In genomic region chr2:142803760-142804448, GRCm38 (mm10) we compare ENCODE assay signal across 20 mouse cellular contexts.
A peak's percentile ranks its signal among the peaks of the same experiment; 100 is the strongest.
DNase-seq lines count a peak whose midpoint lies in the region; ATAC-seq and TF ChIP-seq lines count a peak whose summit lies in the region.
"Had no signal": no experiment of that assay in that cellular context is flagged by ENCODE, and none has a peak within 500 bp of the region (broad histone marks: within the 10 kb centered on the region; RNA-seq: fewer than 3 reads in every experiment).

No protein-coding gene starts in this region.

- TF ChIP-seq CTCF in liver, adult 2 months (IDR thresholded peaks at IDR 0.05; ENCODE audit: low read depth, low read length): no peak

- H3K4me2 ChIP-seq in kidney, embryonic 15.5 days: no peak overlapping the region
- H3K4me2 ChIP-seq in intestine, embryonic 16.5 days (ENCODE audit: low read depth, low read length): no peak overlapping the region
- H3K4me2 ChIP-seq: forebrain, embryonic 13.5 days; heart, embryonic 12.5 days had no signal

- 91% methylated on average over 1 of the region's 1 CpGs for WGBS in kidney, embryonic 15.5 days
- WGBS in liver, adult 2 months: 41% methylated on average over 1 of the region's 1 CpGs
- whole genome bisulfite sequencing in intestine, embryonic 16.5 days: 83% methylated on average over 1 of the region's 1 CpGs

- H3K9ac ChIP-seq in kidney, embryonic 15.5 days: no peak overlapping the region
- no peak overlapping the region for H3K9ac ChIP-seq in liver, adult 2 months (ENCODE audit: low read depth, low read length)
- no peak overlapping the region for H3K9ac ChIP-seq in intestine, embryonic 16.5 days (ENCODE audit: low read depth, low read length)
- H3K9ac ChIP-seq: forebrain, embryonic 13.5 days; forebrain, postnatal 0 days; heart, embryonic 12.5 days had no signal

- TF ChIP-seq POLR2A in liver, adult 2 months (IDR thresholded peaks at IDR 0.05; ENCODE audit: extremely low read depth, insufficient read depth, low read length): no peak

- no peaks in the 10 kb centered on the region for H3K79me2 ChIP-seq in liver, adult 2 months (ENCODE audit: control insufficient read depth, insufficient read depth, low read length)

- H3K36me3 ChIP-seq in kidney, embryonic 15.5 days: no peaks in the 10 kb centered on the region
- H3K36me3 ChIP-seq in liver, adult 2 months (ENCODE audit: control insufficient read depth, insufficient read depth, low read length): no peaks in the 10 kb centered on the region
- H3K36me3 ChIP-seq in intestine, embryonic 16.5 days (ENCODE audit: control insufficient read depth, insufficient read depth, low read length): no peaks in the 10 kb centered on the region
- H3K36me3 ChIP-seq: embryonic facial prominence, embryonic 10.5 days; heart, embryonic 12.5 days; hindbrain, embryonic 10.5 days had no signal

- no peaks in the 10 kb centered on the region for H3K4me1 ChIP-seq in kidney, embryonic 15.5 days
- H3K4me1 ChIP-seq in liver, adult 2 months (ENCODE audit: control insufficient read depth, insufficient read depth, low read length): peaks cover 7% of the 10 kb centered on the region
- H3K4me1 ChIP-seq in intestine, embryonic 16.5 days (ENCODE audit: control insufficient read depth, insufficient read depth, low read length): no peaks in the 10 kb centered on the region
- H3K4me1 ChIP-seq: embryonic facial prominence, embryonic 10.5 days; forebrain, embryonic 13.5 days; hindbrain, embryonic 10.5 days had no signal

- H3K27ac ChIP-seq in kidney, embryonic 15.5 days: no peak overlapping the region
- H3K27ac ChIP-seq in liver, adult 2 months (replicated peaks; ENCODE audit: insufficient read depth, low read depth, low read length): peak overlapping the region; percentile 46; the same call in 1 of the 2 replicates
- peak overlapping the region; percentile 57; the same call in 1 of the 2 replicates for H3K27ac ChIP-seq in intestine, embryonic 16.5 days (ENCODE audit: low read length)
- H3K27ac ChIP-seq: embryonic facial prominence, embryonic 10.5 days; forebrain, embryonic 13.5 days; gastrocnemius, adult 2 months; hindbrain, embryonic 10.5 days had no signal

- peak; percentile 20 to 68 for DNase-seq in kidney, adult 8-10 months
- DNase-seq in liver, adult 2 months (ENCODE audit: extremely low read depth, low read depth, low spot score): peak; percentile 96
- no peak for DNase-seq in liver
- peak; percentile 42 for DNase-seq in yolk sac, embryonic 10.5 days (ENCODE audit: low spot score)
- DNase-seq in frontal cortex, adult 2 months (ENCODE audit: extremely low spot score in 1 of 2, low spot score in 1 of 2): no peak
- DNase-seq: adrenal gland, adult 2 months; adrenal gland, postnatal 25 days; cerebellum, adult 2 months; cerebellum, postnatal 10 days; forebrain, postnatal 0 days; gastrocnemius, adult 2 months; gastrocnemius, postnatal 25 days had no signal

- no peaks in the 10 kb centered on the region for H3K27me3 ChIP-seq in kidney, embryonic 15.5 days
- no peaks in the 10 kb centered on the region for H3K27me3 ChIP-seq in liver, adult 2 months (ENCODE audit: control insufficient read depth, insufficient read depth, low read length)
- no peaks in the 10 kb centered on the region for H3K27me3 ChIP-seq in intestine, embryonic 16.5 days (replicated peaks; ENCODE audit: control insufficient read depth, insufficient read depth, low read length)
- H3K27me3 ChIP-seq: CH12.LX; forebrain, embryonic 13.5 days; heart, embryonic 12.5 days; Patski had no signal

- no peak overlapping the region for H3K4me3 ChIP-seq in kidney, embryonic 15.5 days (replicated peaks)
- H3K4me3 ChIP-seq in liver, adult 2 months (ENCODE audit: insufficient read depth, low read depth, low read length): no peak overlapping the region
- H3K4me3 ChIP-seq in intestine, embryonic 16.5 days (ENCODE audit: low read length): no peak overlapping the region
- H3K4me3 ChIP-seq: embryonic facial prominence, embryonic 10.5 days; forebrain, embryonic 13.5 days; gastrocnemius, adult 2 months; heart, embryonic 12.5 days; hindbrain, embryonic 10.5 days had no signal

- no peaks in the 10 kb centered on the region for H3K9me3 ChIP-seq in kidney, embryonic 15.5 days (replicated peaks)
- no peaks in the 10 kb centered on the region for H3K9me3 ChIP-seq in intestine, embryonic 16.5 days (ENCODE audit: control insufficient read depth, low read length)
- H3K9me3 ChIP-seq: embryonic facial prominence, embryonic 10.5 days; forebrain, embryonic 13.5 days; heart, embryonic 12.5 days; hindbrain, embryonic 10.5 days had no signal

- no peak for ATAC-seq in kidney, embryonic 15.5 days (replicated peaks; ENCODE audit: low FRiP score)
- ATAC-seq in intestine, embryonic 16.5 days: peak; percentile 96
- ATAC-seq: forebrain, embryonic 13.5 days; forebrain, postnatal 0 days; Patski had no signal

Comparison
In these comparisons a context has a peak if more than half of its experiments do, and no peak if none do; other contexts are left out.
1. DNase-seq: peak in kidney, adult 8-10 months (2 of 2), liver, adult 2 months (single experiment) and yolk sac, embryonic 10.5 days (single experiment); none in liver (single experiment) and frontal cortex, adult 2 months (0 of 2).